Mouse (Mus musculus): ENCODE data around the gene U2af2.

- TF ChIP-seq POLR2A (IDR thresholded peaks at IDR 0.05; ENCODE audit: insufficient read length, low read depth) = no peak
- TF ChIP-seq MYOG (IDR thresholded peaks at IDR 0.05; ENCODE audit: control insufficient read depth in 1 of 3, insufficient read depth in 1 of 3, insufficient read length in 2 of 3, low read depth in 2 of 3) = no peak
- TF ChIP-seq POLR2AphosphoS2 (IDR thresholded peaks at IDR 0.05; ENCODE audit: insufficient read length, low read depth) = peak; percentile 55
- no peak for TF ChIP-seq REST (IDR thresholded peaks at IDR 0.05; ENCODE audit: insufficient read depth, insufficient read length)
- no peak for TF ChIP-seq CEBPB (IDR thresholded peaks at IDR 0.05; ENCODE audit: insufficient read depth, poor library complexity, severe bottlenecking)
- no peak for TF ChIP-seq TCF12 (IDR thresholded peaks at IDR 0.05; ENCODE audit: insufficient read depth, poor library complexity, severe bottlenecking)
- no peak for TF ChIP-seq SRF (IDR thresholded peaks at IDR 0.05; ENCODE audit: control insufficient read depth, insufficient read length, low read depth)
- TF ChIP-seq MAX (IDR thresholded peaks at IDR 0.05; ENCODE audit: low read depth) = no peak
Measured at GRCm38 (mm10) chr7:5035628-5036027, 26.3 kb upstream of the U2af2 start.
